Mouse (Mus musculus) hindbrain, embryonic 10.5 days (tissue): ENCODE data around the gene Tlcd1. TPM values are rescaled to one million over a fixed set of nuclear protein-coding genes. Genes with fewer than 3 reads are reported as not detected.

Experiments used
- DNase-seq: peaks from one replicate; pipeline ENCODE4 v3.0.0-alpha.2; 2017; ENCODE audit warnings: low spot score
- H3K27ac ChIP-seq: fragments of 300-500 bp; sonication (generic); 2 replicates; pipeline ENCODE4 v1.5.1; 2016; ENCODE audit warnings: mild to moderate bottlenecking, moderate library complexity
- H3K27me3 ChIP-seq: fragments of 300-500 bp; sonication (generic); 2 replicates; pipeline ENCODE4 v1.6.1; 2016; ENCODE audit warnings: mild to moderate bottlenecking; ENCODE audit not compliant: poor library complexity, insufficient read depth, severe bottlenecking
- H3K36me3 ChIP-seq: fragments of 300-500 bp; sonication (generic); 2 replicates; pipeline ENCODE4 v1.6.1; 2016; ENCODE audit warnings: mild to moderate bottlenecking, moderate library complexity
- H3K4me1 ChIP-seq: fragments of 300-500 bp; sonication (generic); replicated peaks from 2 replicates; pipeline ENCODE4 v1.6.1; 2016; ENCODE audit warnings: mild to moderate bottlenecking
- H3K4me3 ChIP-seq: fragments of 300-500 bp; sonication (generic); 2 replicates; pipeline ENCODE4 v1.5.1; 2016; ENCODE audit warnings: mild to moderate bottlenecking, moderate library complexity
- H3K9me3 ChIP-seq: fragments of 300-500 bp; sonication (generic); 2 replicates; pipeline ENCODE4 v1.6.1; 2016; ENCODE audit warnings: mild to moderate bottlenecking, moderate library complexity
- whole genome bisulfite sequencing: fragments of 180-500 bp; shearing (Covaris S2); methylation state at CpG from one replicate; pipeline ENCODE4 v1.1.7; 2016; 5-methylcytosine and 5-hydroxymethylcytosine counted together
- polyA plus RNA-seq: library from polyadenylated mRNA; unstranded; fragments of >200 nt; fragmentation: Nextera tagmentation; extraction: Ambion mirVana; gene quantifications from 2 replicates; pipeline ENCODE4 v1.2.1, GENCODE M21; 2016

The Tlcd1 gene
- polyA plus RNA-seq, 1 experiment from 2014 or later: 7.0 TPM

- WGBS: 31% methylated on average over 1 of the region's 1 CpGs
- Histone ChIP-seq H3K27me3 (no peaks in the 10 kb centered on the region), H3K9me3 (no peaks in the 10 kb centered on the region), H3K4me3 (no peak overlapping the region), H3K4me1 (0 out of 2 replicates have a peak, but pooled peaks cover 5% of the 10 kb centered on the region), H3K36me3 (peaks cover 97% of the 10 kb centered on the region), H3K27ac (no peak overlapping the region)
- no peak for DNase-seq
Observed at GRCm38 (mm10) chr11:78151161-78151560, 25.4 kb upstream of the Tlcd1 start.

DNA sequence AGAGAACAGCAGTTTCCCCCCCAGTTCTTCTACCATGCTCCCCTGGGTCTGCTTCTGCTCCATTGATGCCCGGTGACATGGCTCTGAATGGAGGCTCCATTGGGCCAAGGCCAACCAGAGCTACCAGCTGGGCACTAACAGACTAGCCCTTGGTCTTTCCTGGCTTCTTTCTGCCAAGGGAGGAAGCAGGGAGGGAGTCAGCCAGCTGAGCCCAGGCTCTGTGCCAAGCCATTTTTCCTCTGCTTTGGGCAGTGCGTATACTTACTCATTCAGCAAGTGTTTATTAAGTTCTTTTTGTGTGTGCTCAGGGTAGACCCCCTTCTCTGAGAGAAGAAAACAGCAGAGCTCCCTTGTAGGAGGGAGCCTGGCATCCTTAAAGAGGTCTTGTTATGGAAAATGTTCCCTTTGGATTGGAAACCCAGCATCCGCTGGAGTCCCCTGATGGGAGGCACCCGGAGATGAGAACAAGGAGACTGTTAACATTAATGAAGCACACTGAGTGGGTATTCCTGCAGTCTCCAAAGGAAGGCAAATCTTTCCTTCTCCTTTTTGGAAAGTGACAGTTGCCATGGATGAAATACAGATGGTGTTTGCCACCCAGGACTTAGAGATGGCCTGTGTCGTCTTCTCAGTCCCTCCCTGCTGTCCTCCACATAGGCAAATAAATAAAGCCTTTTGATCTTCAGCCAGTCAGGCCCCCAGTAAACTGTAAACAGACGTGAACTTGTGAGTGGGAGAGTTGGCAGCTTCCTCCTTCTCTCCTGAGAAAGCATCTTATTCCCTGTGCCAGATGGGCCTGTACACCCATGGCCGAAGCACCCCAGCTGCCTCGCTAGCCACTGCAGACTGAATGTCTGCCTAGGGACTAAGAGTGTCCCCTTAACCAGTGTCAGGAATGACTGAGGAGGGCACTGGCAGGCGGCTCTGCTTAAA, 23.9 kb upstream of the Tlcd1 start:
- no peak for DNase-seq
- no peaks in the 10 kb centered on the region for H3K27me3 ChIP-seq
- H3K36me3 ChIP-seq: peaks cover 97% of the 10 kb centered on the region
- no peak overlapping the region for H3K4me3 ChIP-seq
- H3K9me3 ChIP-seq: no peaks in the 10 kb centered on the region
- no peak overlapping the region for H3K27ac ChIP-seq
- 0 out of 2 replicates have a peak, but pooled peaks cover 6% of the 10 kb centered on the region for H3K4me1 ChIP-seq
- 82% methylated on average over 9 of the region's 9 CpGs for WGBS

- Histone ChIP-seq H3K36me3 (peaks cover 99% of the 10 kb centered on the region), H3K27me3 (no peaks in the 10 kb centered on the region)
- 86% methylated on average over 13 of the region's 13 CpGs for WGBS
Observed at GRCm38 (mm10) chr11:78153778-78154177, 22.7 kb upstream of the Tlcd1 start.

GRCm38 (mm10) chr11:78155674-78156073, 20.8 kb upstream of the Tlcd1 start:
- Histone ChIP-seq H3K27ac (no peak overlapping the region), H3K9me3 (no peaks in the 10 kb centered on the region), H3K27me3 (no peaks in the 10 kb centered on the region), H3K4me3 (no peak overlapping the region), H3K4me1 (peaks cover 18% of the 10 kb centered on the region), H3K36me3 (peaks cover 99% of the 10 kb centered on the region)
- DNase-seq: no peak
- WGBS: 81% methylated on average over 5 of the region's 5 CpGs

More at GRCm38 (mm10) chr11:78153778-78154177, 22.7 kb upstream of the Tlcd1 start:
- H3K27ac ChIP-seq: no peak overlapping the region
- H3K9me3 ChIP-seq: no peaks in the 10 kb centered on the region
- H3K4me1 ChIP-seq: 0 out of 2 replicates have a peak, but pooled peaks cover 9% of the 10 kb centered on the region
- H3K4me3 ChIP-seq: no peak overlapping the region
- no peak for DNase-seq

DNA sequence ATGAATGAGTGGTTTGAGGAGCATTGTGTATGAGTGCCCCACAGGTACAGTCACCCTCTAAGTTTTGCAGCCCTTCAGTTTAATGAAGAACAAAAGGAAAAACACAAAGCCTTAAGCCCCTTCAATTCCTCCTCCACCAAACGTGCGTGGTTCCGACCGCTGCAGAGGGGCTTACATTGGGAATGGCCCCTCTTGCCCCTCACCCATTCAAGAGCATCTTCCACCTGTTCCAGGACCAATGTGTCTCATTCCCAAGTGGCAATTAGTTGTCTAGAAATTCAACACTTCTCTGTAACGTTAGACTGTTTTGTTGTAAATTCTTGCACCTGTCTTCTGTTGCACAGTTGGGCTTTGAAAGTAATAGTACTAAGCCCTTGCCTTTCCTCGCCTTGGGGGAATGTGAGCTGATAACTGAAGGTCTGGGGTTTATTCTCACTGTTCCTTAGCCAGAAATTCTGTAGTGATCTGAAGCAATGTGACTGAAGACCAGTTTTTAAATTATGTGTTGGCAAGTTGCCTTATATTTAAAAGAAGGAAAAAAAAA, 20.3 kb upstream of the Tlcd1 start:
- H3K36me3 ChIP-seq: peaks cover 99% of the 10 kb centered on the region
- DNase-seq: no peak
- H3K9me3 ChIP-seq: no peaks in the 10 kb centered on the region
- H3K27me3 ChIP-seq: no peaks in the 10 kb centered on the region
- 80% methylated on average over 6 of the region's 6 CpGs for WGBS
- H3K4me3 ChIP-seq: no peak overlapping the region
- no peak overlapping the region for H3K27ac ChIP-seq
- peaks cover 23% of the 10 kb centered on the region for H3K4me1 ChIP-seq

- Histone ChIP-seq H3K27me3 (no peaks in the 10 kb centered on the region), H3K36me3 (peaks cover 96% of the 10 kb centered on the region), H3K9me3 (no peaks in the 10 kb centered on the region), H3K4me1 (peaks cover 45% of the 10 kb centered on the region), H3K27ac (no peak overlapping the region), H3K4me3 (peak overlapping the region; percentile 12; the same call in 1 of the 2 replicates)
- WGBS: 32% methylated on average over 2 of the region's 2 CpGs
- DNase-seq: peak; percentile 75
Observed at GRCm38 (mm10) chr11:78159096-78159495, 17.4 kb upstream of the Tlcd1 start.

DNA sequence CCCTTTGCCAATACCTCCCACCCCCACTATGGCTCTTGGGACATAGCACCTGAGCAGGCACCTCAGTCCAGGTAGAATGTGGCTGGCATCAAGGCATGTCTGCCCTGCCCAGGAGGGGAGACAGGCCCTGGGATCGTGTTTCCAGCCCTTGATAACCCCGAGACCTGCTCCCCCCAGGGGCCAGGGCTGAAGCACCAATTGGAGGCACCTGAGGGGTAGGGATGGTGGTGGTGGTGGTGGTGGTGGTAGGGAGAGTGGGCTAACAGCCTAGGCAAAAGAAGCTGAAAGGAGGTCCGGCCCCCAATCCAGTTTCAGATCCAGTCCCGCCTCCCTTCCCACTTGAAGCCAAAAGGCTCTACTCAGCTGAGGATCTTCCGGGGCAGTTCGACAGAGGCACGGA, 17.0 kb upstream of the Tlcd1 start:
- H3K4me3 ChIP-seq: peak overlapping the region; percentile 12; the same call in 1 of the 2 replicates
- WGBS: 83% methylated on average over 7 of the region's 7 CpGs
- no peak overlapping the region for H3K27ac ChIP-seq
- no peaks in the 10 kb centered on the region for H3K9me3 ChIP-seq
- peaks cover 91% of the 10 kb centered on the region for H3K36me3 ChIP-seq
- peaks cover 45% of the 10 kb centered on the region for H3K4me1 ChIP-seq
- no peaks in the 10 kb centered on the region for H3K27me3 ChIP-seq
- no peak for DNase-seq

GRCm38 (mm10) chr11:78160171-78160570, 16.3 kb upstream of the Tlcd1 start:
- no peak overlapping the region for H3K27ac ChIP-seq
- DNase-seq: no peak
- no peak overlapping the region for H3K4me3 ChIP-seq
- H3K36me3 ChIP-seq: peaks cover 85% of the 10 kb centered on the region
- H3K9me3 ChIP-seq: no peaks in the 10 kb centered on the region
- H3K4me1 ChIP-seq: peaks cover 45% of the 10 kb centered on the region
- WGBS: 91% methylated on average over 18 of the region's 18 CpGs
- no peaks in the 10 kb centered on the region for H3K27me3 ChIP-seq

GRCm38 (mm10) chr11:78160675-78161074, 15.8 kb upstream of the Tlcd1 start:
- Histone ChIP-seq H3K27ac (no peak overlapping the region), H3K36me3 (peaks cover 80% of the 10 kb centered on the region), H3K27me3 (no peaks in the 10 kb centered on the region), H3K4me3 (peak overlapping the region; percentile 4; the same call in 1 of the 2 replicates), H3K4me1 (peaks cover 47% of the 10 kb centered on the region), H3K9me3 (no peaks in the 10 kb centered on the region)
- WGBS: 90% methylated on average over 3 of the region's 3 CpGs
- no peak for DNase-seq

DNA sequence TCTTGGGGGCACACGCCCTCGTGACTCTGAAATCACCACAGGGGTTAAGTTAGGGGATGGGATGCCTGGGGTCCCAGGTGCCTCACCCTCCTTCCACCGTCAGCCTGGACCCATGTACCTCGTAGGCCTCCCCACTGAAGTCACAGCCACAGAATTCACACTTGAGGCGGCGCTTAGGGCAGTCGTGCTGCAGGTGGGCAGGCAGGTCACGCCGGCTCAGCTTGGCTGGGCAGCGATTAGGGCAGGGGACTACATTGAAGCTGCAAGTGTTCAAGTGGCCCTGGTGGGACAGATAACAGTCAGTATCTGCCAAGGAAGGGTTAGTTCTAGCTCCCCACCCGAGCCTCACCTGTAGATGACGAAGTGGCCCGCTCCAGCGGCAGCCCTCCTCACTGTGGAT, 15.3 kb upstream of the Tlcd1 start:
- Histone ChIP-seq H3K4me1 (peaks cover 52% of the 10 kb centered on the region), H3K36me3 (peaks cover 75% of the 10 kb centered on the region), H3K4me3 (peak overlapping the region; percentile 4; the same call in 1 of the 2 replicates), H3K9me3 (no peaks in the 10 kb centered on the region), H3K27ac (no peak overlapping the region), H3K27me3 (no peaks in the 10 kb centered on the region; the same call in 1 of the 2 replicates)
- 92% methylated on average over 14 of the region's 14 CpGs for WGBS
- DNase-seq: no peak

GRCm38 (mm10) chr11:78161968-78162367, 14.5 kb upstream of the Tlcd1 start:
- 72% methylated on average over 4 of the region's 4 CpGs for WGBS
- no peaks in the 10 kb centered on the region for H3K9me3 ChIP-seq
- peak overlapping the region; percentile 100; the same call in 1 of the 2 replicates for H3K4me3 ChIP-seq
- H3K36me3 ChIP-seq: peaks cover 67% of the 10 kb centered on the region
- H3K27ac ChIP-seq: peak overlapping the region; percentile 100
- no peak for DNase-seq
- peaks cover 58% of the 10 kb centered on the region for H3K4me1 ChIP-seq
- H3K27me3 ChIP-seq: peaks cover 4% of the 10 kb centered on the region

GRCm38 (mm10) chr11:78162504-78162903, 14.0 kb upstream of the Tlcd1 start:
- Histone ChIP-seq H3K9me3 (no peaks in the 10 kb centered on the region), H3K4me3 (peak overlapping the region; percentile 100), H3K27me3 (peaks cover 9% of the 10 kb centered on the region), H3K27ac (peak overlapping the region; percentile 100), H3K36me3 (peaks cover 61% of the 10 kb centered on the region), H3K4me1 (peaks cover 58% of the 10 kb centered on the region)
- WGBS: 69% methylated on average over 6 of the region's 6 CpGs
- DNase-seq: no peak

GRCm38 (mm10) chr11:78163045-78163444, 13.5 kb upstream of the Tlcd1 start:
- H3K36me3 ChIP-seq: peaks cover 56% of the 10 kb centered on the region
- 75% methylated on average over 2 of the region's 2 CpGs for WGBS
- peak overlapping the region; percentile 100 for H3K4me3 ChIP-seq
- DNase-seq: no peak
- H3K9me3 ChIP-seq: no peaks in the 10 kb centered on the region
- peaks cover 14% of the 10 kb centered on the region for H3K27me3 ChIP-seq
- H3K4me1 ChIP-seq: peaks cover 54% of the 10 kb centered on the region
- peak overlapping the region; percentile 100 for H3K27ac ChIP-seq
